Mouse (Mus musculus) yolk sac, embryonic 10.5 days (tissue): ENCODE results near the gene Arhgap21.

Experiments used
- DNase-seq: peaks from one replicate; pipeline ENCODE4 v3.0.0-alpha.2; 2017; ENCODE audit warnings: low spot score

Arhgap21 gene

GRCm38 (mm10) chr2:20894100-20894690 lies 74.5 kb downstream of the Arhgap21 start:
- DNase-seq, result peak; percentile 78

- DNase-seq, result no peak
These were observed 79.9 kb downstream of the Arhgap21 start for GRCm38 (mm10) chr2:20888751-20889150.

DNA sequence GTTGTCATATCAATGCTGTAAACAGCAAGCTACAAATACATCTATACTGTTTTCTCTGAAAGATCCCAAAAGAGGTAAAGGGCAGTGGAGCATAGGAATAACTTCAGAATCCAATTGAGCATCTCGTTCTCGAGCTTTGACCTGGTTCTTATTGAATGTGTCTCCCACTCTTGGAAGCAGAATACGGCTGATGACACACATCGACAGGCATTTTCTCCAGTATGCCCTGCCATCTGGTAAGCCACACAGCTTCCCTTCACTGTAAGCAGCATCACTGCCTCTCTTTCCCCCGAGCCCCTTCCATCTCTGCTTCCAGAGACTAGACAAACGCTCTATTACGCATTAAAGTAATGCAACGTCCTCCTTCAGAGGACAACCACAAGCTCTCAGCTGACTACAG lies 85.4 kb downstream of the Arhgap21 start:
- DNase-seq, result no peak

DNA sequence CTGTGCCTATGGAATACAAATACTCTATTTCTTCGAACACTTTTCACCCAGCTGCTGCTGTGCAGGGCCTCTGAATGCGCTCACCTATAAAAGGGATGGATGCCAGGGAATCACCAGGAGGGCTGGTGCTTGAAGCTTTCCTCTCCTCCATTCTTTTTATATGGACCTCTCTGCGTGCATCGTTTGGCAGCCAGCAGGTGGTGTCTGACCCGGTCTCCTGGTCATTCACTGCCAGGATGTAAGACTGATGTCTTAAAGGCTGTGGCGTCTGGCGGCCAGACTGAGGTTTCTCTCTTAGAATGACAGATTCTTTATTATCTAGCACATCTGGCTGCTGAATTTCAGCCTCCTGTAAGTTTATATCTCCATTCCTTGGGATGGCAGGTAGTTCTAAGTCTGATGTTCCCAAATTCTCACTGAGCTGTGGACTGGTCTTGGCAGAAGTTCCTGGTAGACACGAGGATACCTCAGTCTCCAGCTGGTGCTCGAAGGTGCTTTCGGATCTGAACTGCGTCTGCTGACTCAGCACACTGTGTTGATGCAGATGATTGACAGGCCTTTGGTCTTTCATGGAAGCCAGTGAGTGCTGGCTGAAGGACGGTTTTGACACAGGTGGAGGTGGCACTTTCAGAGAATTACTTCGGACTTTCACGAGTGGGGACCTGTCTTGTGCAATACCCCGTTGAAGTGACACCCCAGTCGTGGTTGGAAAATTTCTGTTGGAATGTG lies 88.6 kb downstream of the Arhgap21 start:
- no peak for DNase-seq

GRCm38 (mm10) chr2:20874621-20875020 lies 94.1 kb downstream of the Arhgap21 start:
- no peak for DNase-seq

GRCm38 (mm10) chr2:20869212-20869965 lies 99.3 kb downstream of the Arhgap21 start:
- DNase-seq, result no peak

GRCm38 (mm10) chr2:20868052-20868451 lies 100.6 kb downstream of the Arhgap21 start:
- peak; percentile 5 for DNase-seq

DNA sequence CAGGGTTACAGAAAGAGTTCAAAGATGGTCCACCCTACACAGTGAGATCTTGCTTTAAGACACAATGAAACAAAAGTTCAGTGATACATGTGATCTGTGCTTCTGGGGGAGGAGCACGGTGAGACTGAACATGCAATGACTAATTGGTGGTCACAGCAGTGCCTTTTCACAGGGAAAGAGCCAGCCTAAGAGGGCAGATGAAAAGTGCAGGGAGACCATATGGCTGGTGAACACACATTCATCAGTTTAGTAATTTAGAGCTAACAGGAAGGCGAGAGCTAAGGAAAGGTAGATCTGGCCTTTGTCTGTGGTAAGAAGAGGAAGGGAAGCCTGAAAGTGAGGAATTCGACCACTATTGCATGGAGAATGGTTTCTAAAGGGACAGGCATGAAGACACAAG lies 102.9 kb downstream of the Arhgap21 start:
- DNase-seq, result no peak

GRCm38 (mm10) chr2:20864569-20864968 lies 104.1 kb downstream of the Arhgap21 start:
- no peak for DNase-seq

DNA sequence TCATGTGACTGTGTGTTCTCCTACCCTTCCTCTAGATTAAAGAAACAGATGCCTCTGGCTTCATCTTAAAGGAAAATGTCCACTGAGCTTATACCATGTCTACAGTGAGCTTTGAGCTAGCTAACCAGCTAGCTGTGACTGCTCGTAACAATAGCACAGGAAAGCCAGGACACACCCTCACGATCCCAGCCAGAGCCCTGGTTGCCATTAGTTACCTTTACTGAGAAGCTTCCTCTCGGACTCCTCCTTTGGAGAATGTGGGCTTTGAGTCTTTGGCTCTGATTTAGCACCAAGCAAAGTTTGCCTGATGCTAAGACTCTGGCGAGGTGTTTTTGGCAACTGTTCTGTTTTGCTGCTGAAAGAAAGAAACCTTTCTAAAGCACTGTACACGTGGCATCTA lies 107.9 kb downstream of the Arhgap21 start:
- DNase-seq, result no peak

- DNase-seq, result no peak
These were observed 119.3 kb downstream of the Arhgap21 start for GRCm38 (mm10) chr2:20849346-20849745.

- DNase-seq, result no peak
These were observed 136.9 kb downstream of the Arhgap21 start for GRCm38 (mm10) chr2:20831608-20832406.

GRCm38 (mm10) chr2:20830882-20831281 lies 137.8 kb downstream of the Arhgap21 start:
- DNase-seq, result no peak

DNA sequence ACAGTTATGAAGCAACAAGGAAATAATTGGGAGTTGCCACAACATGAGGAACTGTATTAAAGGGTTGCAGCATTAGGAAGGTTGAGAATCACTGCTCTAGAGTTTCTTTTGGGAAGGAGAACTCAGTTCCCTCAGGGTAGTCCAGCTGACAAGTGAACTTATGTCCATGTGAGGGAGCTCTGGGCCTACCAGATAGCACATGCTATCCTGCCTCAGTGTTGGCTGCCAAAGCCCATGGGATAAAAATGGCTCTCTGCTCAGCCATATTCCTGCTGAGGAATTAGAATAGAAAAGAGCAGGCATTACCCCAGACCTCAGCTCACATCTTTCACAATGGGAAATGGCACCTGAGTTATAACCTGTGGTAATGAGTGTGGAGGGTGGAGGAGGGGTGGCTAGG lies 142.4 kb downstream of the Arhgap21 start:
- no peak for DNase-seq

DNA sequence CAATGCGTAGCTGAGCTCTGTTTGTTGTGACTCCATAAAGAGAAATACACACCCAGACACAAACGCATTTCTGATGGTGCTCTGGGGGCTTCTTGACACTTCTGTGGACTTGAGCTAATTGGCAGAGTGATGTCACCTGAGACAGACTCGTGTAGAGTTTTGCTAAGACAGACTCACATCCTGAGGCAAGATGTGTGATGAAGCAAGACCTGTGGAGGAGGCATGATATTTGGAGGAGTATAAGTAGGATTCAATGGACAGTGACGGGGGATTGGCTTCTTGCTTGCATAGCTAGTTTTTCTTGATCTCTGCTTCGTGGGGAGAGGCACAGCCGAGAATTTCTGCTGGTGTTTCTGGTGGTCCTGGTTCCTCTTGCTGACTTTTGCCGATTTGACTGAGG lies 150.5 kb downstream of the Arhgap21 start:
- no peak for DNase-seq

GRCm38 (mm10) chr2:20813986-20814385 lies 154.7 kb downstream of the Arhgap21 start:
- DNase-seq, result no peak

DNA sequence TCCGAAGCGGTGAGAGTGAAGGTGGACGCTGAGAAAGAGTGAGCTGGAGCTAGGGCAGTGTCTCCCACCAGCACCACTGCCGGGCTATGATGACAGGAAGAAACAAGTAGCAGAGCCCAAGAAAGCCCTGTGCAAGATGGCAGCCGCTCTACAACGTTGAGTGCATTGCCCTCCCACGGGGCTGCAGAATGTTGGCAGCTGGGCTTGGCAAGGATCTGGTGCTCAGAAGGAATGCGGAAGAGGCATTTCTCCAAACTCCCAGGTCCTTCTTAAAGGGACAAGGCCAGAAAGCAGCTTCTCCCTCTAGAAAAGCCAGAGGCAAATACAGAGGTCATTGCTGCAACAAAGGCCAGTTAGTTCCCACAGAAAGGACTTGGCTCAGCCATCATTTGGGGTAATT lies 157.2 kb downstream of the Arhgap21 start:
- DNase-seq, result no peak

DNA sequence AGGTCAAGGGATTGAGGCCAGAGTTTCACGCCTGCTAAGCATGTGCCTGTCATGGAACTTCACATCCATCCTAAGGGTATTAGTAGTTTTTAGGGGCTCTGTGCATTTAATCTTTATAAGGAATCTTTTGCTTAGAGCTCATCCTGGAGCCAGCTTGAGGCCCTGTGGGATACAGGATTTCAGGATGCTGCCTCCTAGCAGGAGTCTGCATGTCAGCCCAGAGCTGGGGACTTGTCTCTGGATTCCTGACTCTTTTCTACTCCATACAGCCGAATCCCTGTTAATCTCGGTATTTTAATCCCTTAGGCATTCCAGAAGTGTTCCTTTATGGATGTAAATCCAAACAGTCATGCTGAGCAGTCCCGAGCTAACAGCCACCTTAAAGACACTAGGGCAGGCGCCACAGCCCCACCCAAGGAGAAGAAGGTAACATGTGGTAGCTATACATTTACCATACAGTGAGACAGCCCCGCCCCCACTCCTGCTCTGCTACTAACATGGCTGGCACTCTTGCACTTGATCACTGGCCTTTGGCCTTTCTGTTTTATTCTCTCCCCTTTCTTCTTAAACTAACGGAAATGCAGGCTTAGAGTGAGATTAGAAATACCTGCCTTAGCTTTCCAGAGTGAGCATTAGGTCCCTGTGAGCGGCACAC lies 167.3 kb downstream of the Arhgap21 start:
- peak; percentile 53 for DNase-seq
